Mouse (Mus musculus) forebrain, embryonic 16.5 days (tissue): Measurements from ENCODE around the gene Tmtc2. TPM values are rescaled to one million over a fixed set of nuclear protein-coding genes. Genes with fewer than 3 reads are reported as not detected.

Source experiments
- ATAC-seq: fragments of 200-750 bp; cut with Nextera tagmentation; 2 replicates; pipeline ENCODE4 v1.8.0; 2017; ENCODE audit warnings: mild to moderate bottlenecking, moderate library complexity
- H3K27ac ChIP-seq: fragments of 300-500 bp; sonication (generic); 2 replicates; pipeline ENCODE4 v1.5.1; 2014; ENCODE audit warnings: low read length, control low read depth
- H3K27me3 ChIP-seq: fragments of 300-500 bp; sonication (generic); replicated peaks from 2 replicates; pipeline ENCODE4 v1.6.1; 2014; ENCODE audit warnings: low read length; ENCODE audit not compliant: control insufficient read depth, insufficient read depth
- H3K36me3 ChIP-seq: fragments of 300-500 bp; sonication (generic); 2 replicates; pipeline ENCODE4 v1.6.1; 2014; ENCODE audit not compliant: control insufficient read depth, insufficient read depth
- H3K4me1 ChIP-seq: fragments of 300-500 bp; sonication (generic); replicated peaks from 2 replicates; pipeline ENCODE4 v1.6.1; 2014; ENCODE audit warnings: low read length; ENCODE audit not compliant: control insufficient read depth, insufficient read depth
- H3K4me2 ChIP-seq: fragments of 300-500 bp; sonication (generic); 2 replicates; pipeline ENCODE4 v1.6.1; 2014; ENCODE audit warnings: mild to moderate bottlenecking, low read length, control low read depth
- H3K4me3 ChIP-seq: fragments of 300-500 bp; sonication (generic); replicated peaks from 2 replicates; pipeline ENCODE4 v1.5.1; 2014; ENCODE audit warnings: mild to moderate bottlenecking, low read length, control low read depth
- H3K9ac ChIP-seq: fragments of 300-500 bp; sonication (generic); replicated peaks from 2 replicates; pipeline ENCODE4 v1.6.1; 2014; ENCODE audit warnings: low read depth, low read length, control low read depth
- H3K9me3 ChIP-seq: fragments of 300-500 bp; sonication (generic); 2 replicates; pipeline ENCODE4 v1.6.1; 2016; ENCODE audit warnings: low read length; ENCODE audit not compliant: control insufficient read depth
- WGBS: fragments of 180-500 bp; shearing (Covaris S2); extraction: QIAGEN DNeasy Blood & Tissue Kit; methylation state at CpG from one replicate; pipeline ENCODE4 v1.1.7; 2014; 5-methylcytosine and 5-hydroxymethylcytosine counted together
- polyA plus RNA-seq: library from polyadenylated mRNA; unstranded; fragments of >200 nt; fragmentation: Nextera tagmentation; extraction: Ambion mirVana; gene quantifications from 2 replicates; pipeline ENCODE4 v1.2.1, GENCODE M21; 2015

Tmtc2 gene
- polyA plus RNA-seq = 6.1 and 7.2 TPM in 2 replicates

DNA sequence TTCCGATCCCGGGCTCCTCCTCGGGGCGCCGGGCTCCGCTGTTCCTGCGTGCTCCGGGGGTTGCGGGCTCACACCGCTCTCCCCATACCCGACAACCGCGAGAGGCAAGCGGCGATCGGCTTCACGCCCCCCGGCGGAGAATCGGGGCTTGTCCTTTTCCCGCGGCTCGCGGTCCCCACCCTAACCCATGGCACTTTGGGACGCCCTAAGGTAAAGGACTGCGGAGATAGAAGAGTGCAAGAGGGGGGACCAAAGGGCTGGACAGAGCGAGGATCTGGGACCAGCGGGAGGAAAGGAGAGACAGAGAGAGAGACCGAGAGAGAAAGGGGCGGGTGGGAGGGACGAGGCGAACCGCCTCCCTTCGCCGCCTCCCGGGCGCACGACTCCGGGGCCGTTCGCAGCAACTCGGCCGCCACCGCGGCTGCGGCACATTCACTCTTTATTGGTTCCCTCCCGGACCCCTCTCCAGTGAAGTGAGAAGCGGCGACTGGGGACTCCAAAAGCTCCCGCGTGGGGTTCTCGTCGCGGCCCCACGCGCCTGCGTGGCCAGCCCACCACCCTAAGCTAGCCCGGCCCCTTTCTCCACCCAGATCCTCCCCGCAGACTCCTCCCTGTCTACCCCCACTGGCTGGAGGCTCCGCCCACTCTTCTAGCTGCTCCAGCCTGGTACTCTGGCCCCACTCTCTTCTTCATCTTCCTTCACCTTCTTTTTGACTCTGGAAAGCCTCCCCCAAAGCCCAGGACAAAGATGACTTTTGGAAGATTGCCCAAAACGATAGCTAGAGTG, at the start of gene Tmtc2:
Gene Tmtc2, minus strand, starts transcription at position 544 of the 787 bp plus-strand sequence.
- Histone ChIP-seq H3K4me2 (peak within 1 kb of the TSS; percentile 94), H3K27me3 (no peaks in the 10 kb centered on the region), H3K4me3 (peak within 1 kb of the TSS; percentile 76), H3K4me1 (peaks cover 27% of the 10 kb centered on the region), H3K9me3 (no peaks in the 10 kb centered on the region), H3K36me3 (no peaks in the 10 kb centered on the region), H3K9ac (peak within 1 kb of the TSS; percentile 86), H3K27ac (peak within 1 kb of the TSS; percentile 87)
- ATAC-seq = peak; percentile 97
- WGBS = under 1% methylated on average over 59 of the region's 61 CpGs

DNA sequence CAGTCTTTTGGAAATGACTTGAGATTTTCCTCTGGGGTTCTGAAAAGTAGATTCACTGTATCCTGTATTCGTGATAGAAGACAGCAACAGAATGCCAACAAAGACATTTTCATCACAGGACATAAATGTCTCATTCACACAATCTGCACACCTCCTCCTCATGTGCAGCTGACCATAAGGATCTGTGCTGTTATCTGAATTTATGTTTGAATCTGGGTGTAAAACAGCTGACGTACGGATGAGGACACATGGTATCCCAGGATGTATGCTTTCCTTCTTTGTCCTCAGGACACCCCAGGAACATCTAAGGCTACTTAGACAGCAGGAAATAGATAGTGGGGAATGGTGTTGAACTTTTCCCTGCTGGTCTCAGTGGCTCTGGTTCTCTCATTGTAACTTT, 37.9 kb upstream of the Tmtc2 start:
- no peak overlapping the region for H3K27ac ChIP-seq
- no peaks in the 10 kb centered on the region for H3K27me3 ChIP-seq
- no peaks in the 10 kb centered on the region; the same call in 1 of the 2 replicates for H3K9me3 ChIP-seq
- H3K4me2 ChIP-seq = no peak overlapping the region
- no peaks in the 10 kb centered on the region for H3K36me3 ChIP-seq
- ATAC-seq = no peak
- WGBS = 86% methylated on average over 3 of the region's 3 CpGs
- no peaks in the 10 kb centered on the region for H3K4me1 ChIP-seq
- no peak overlapping the region for H3K9ac ChIP-seq
- no peak overlapping the region for H3K4me3 ChIP-seq

- no peak overlapping the region for H3K9ac ChIP-seq
- 0 out of 2 replicates have a peak, but pooled peaks cover 2% of the 10 kb centered on the region for H3K4me1 ChIP-seq
- ATAC-seq = 0 out of 2 replicates have a peak, but pooled peaks have one; percentile 27
- 72% methylated on average over 8 of the region's 8 CpGs for WGBS
- H3K9me3 ChIP-seq = no peaks in the 10 kb centered on the region
- no peaks in the 10 kb centered on the region for H3K27me3 ChIP-seq
- H3K36me3 ChIP-seq = no peaks in the 10 kb centered on the region
- H3K4me2 ChIP-seq = no peak overlapping the region
- H3K4me3 ChIP-seq = no peak overlapping the region
- H3K27ac ChIP-seq = no peak overlapping the region
These were observed 24.6 kb upstream of the Tmtc2 start for GRCm38 (mm10) chr10:105598826-105599225.

GRCm38 (mm10) chr10:105597226-105597625, 23.0 kb upstream of the Tmtc2 start:
- Histone ChIP-seq H3K36me3 (no peaks in the 10 kb centered on the region), H3K4me3 (no peak overlapping the region), H3K27ac (no peak overlapping the region), H3K4me1 (0 out of 2 replicates have a peak, but pooled peaks cover 2% of the 10 kb centered on the region), H3K9ac (no peak overlapping the region), H3K27me3 (no peaks in the 10 kb centered on the region), H3K9me3 (no peaks in the 10 kb centered on the region), H3K4me2 (no peak overlapping the region)
- ATAC-seq = no peak
- 93% methylated on average over 3 of the region's 3 CpGs for WGBS

- Histone ChIP-seq H3K36me3 (no peaks in the 10 kb centered on the region), H3K27ac (no peak overlapping the region), H3K4me3 (no peak overlapping the region), H3K4me1 (0 out of 2 replicates have a peak, but pooled peaks cover 2% of the 10 kb centered on the region), H3K4me2 (no peak overlapping the region), H3K9me3 (no peaks in the 10 kb centered on the region), H3K27me3 (no peaks in the 10 kb centered on the region), H3K9ac (no peak overlapping the region)
- whole genome bisulfite sequencing = 64% methylated on average over 7 of the region's 7 CpGs
- ATAC-seq = peak; percentile 89
These were observed 21.3 kb upstream of the Tmtc2 start for GRCm38 (mm10) chr10:105595480-105596102.

GRCm38 (mm10) chr10:105588141-105588540, 13.9 kb upstream of the Tmtc2 start:
- Histone ChIP-seq H3K9me3 (no peaks in the 10 kb centered on the region), H3K4me2 (no peak overlapping the region), H3K9ac (no peak overlapping the region), H3K36me3 (no peaks in the 10 kb centered on the region), H3K4me3 (no peak overlapping the region), H3K4me1 (no peaks in the 10 kb centered on the region), H3K27ac (no peak overlapping the region), H3K27me3 (no peaks in the 10 kb centered on the region)
- no peak for ATAC-seq

DNA sequence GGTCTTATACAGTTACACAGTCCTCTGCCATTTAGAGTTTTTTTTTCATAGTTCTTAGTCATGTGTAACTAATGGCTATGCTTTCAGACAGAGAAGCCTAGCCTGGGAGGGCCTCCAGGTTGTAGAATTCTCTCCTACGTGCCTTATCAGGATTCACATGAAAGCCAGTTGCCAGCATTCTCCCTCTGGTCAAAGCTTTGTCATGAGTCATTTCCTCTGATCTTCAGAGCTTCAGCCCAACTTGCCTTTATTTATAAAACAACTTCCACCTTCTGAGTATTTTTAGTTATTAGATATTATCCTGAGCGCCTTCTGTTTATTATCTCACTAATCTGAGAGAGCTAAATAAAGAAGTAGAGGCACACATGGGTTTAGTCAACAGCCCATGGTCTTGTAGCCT, 5.1 kb upstream of the Tmtc2 start:
- Histone ChIP-seq H3K27me3 (no peaks in the 10 kb centered on the region), H3K27ac (no peak overlapping the region), H3K4me1 (peaks cover 5% of the 10 kb centered on the region), H3K36me3 (no peaks in the 10 kb centered on the region), H3K9me3 (no peaks in the 10 kb centered on the region), H3K4me2 (no peak overlapping the region), H3K4me3 (no peak overlapping the region), H3K9ac (no peak overlapping the region)
- no peak for ATAC-seq
- WGBS = 72% methylated on average over 2 of the region's 2 CpGs

GRCm38 (mm10) chr10:105578291-105578845, 4.1 kb upstream of the Tmtc2 start:
- H3K36me3 ChIP-seq = no peaks in the 10 kb centered on the region
- no peak overlapping the region for H3K9ac ChIP-seq
- no peaks in the 10 kb centered on the region for H3K9me3 ChIP-seq
- no peak overlapping the region for H3K27ac ChIP-seq
- no peaks in the 10 kb centered on the region for H3K27me3 ChIP-seq
- no peak overlapping the region for H3K4me3 ChIP-seq
- H3K4me1 ChIP-seq = peaks cover 5% of the 10 kb centered on the region
- no peak overlapping the region for H3K4me2 ChIP-seq
- ATAC-seq = no peak
- WGBS = 43% methylated on average over 8 of the region's 8 CpGs
